Mouse (Mus musculus) layer of hippocampus, postnatal 14 days (tissue): ENCODE measurements around the gene Txlna. TPM values are rescaled to one million over a fixed set of nuclear protein-coding genes. Genes with fewer than 3 reads are reported as not detected.

Experiments used
- DNase-seq, 2 experiments: peaks; one replicate each; pipeline ENCODE4 v3.0.0; 2021 to 2022; ENCODE audit warnings: low spot score in 2 of 2, mixed read lengths in 1 of 2
- total RNA-seq, 2 experiments: library from RNA; stranded (reverse); gene quantifications; 2 replicates each; pipeline ENCODE4 v1.2.3; 2021

Txlna gene
- total RNA-seq, 2 experiments from 2014 or later: 39.8 to 46.9 TPM

GRCm38 (mm10) chr4:129625496-129625895 is 15.4 kb downstream of the Txlna start:
- DNase-seq: no peak

DNA sequence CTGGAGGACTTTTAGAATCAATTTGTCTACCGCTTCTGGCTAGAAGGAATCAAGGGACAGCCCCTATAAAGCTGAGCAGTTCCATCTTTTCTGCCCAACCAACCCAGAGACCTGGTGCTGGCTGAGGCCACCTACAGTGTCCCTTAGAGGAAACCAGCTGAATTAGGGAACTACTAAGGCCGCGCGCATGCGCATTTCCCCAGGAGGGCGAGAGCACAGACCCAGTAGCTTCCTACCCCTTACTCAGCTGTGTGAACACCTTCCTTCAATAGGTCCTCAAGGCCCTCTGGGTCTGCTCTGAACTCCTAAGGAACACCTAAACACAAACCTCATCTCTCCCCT is 15.9 kb downstream of the Txlna start:
- peak; percentile 60 to 74 for DNase-seq

- DNase-seq: peak; percentile 86 to 94
These were observed 16.4 kb downstream of the Txlna start for GRCm38 (mm10) chr4:129624281-129625028.

DNA sequence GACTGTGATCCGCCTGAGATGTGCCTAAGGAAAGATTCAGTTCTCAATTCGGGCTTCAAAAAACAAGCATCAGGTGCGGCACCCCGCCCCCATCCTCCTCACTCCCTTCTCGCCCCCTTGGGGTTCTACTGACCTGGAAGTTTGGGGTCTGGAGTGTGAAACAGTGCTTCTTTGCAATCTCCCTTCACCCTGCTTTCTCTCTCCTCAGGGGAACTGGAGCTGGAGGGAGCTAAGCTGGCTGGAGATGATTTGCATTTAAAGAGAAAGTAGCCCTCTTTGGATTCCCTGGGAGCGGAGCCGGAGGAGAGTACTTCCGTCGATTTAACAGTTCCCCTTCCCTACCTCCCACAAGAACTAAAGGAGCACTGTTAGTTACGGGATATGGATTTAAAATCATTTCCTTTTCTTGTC is 17.2 kb downstream of the Txlna start, which contains the start of gene Ccdc28b:
Ccdc28b (minus strand) TSS at position 267 of the 411 bp plus-strand sequence.
- peak; percentile 70 to 75 for DNase-seq

DNA sequence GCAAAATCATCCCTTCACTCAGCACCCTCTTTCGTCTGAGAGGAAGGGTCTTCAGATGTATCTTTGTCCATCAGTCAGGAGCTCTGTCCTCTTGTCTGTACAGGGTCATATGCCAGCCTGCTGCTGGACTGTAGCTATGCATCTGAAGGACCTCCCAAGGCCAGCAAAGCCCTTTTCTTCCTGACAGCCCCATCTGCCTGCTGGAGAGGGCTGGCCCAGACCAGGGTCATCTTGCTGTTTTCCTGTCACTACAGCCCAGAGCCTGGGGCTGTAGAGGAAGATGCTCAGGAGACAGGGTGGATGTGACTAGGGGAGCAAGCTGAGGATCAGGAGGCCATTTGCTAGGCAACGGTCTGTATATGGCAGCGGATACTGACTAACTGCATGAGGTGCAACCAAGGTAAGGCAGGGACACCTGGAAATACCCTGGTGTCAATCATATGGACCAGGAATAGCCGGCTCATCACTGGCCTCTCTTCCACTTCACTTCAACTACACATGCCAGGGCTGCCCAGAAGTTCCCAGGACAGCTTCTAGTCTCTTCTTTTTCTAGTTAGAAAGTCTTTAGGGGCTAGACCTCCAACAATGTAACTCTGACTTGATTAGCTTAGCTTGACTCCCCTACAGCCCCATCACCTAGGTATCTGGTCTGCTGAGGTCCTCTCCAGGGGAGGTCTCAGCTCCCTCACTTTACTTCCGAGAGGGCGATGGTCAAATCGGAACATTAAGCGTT is 17.9 kb downstream of the Txlna start:
- DNase-seq: no peak

DNA sequence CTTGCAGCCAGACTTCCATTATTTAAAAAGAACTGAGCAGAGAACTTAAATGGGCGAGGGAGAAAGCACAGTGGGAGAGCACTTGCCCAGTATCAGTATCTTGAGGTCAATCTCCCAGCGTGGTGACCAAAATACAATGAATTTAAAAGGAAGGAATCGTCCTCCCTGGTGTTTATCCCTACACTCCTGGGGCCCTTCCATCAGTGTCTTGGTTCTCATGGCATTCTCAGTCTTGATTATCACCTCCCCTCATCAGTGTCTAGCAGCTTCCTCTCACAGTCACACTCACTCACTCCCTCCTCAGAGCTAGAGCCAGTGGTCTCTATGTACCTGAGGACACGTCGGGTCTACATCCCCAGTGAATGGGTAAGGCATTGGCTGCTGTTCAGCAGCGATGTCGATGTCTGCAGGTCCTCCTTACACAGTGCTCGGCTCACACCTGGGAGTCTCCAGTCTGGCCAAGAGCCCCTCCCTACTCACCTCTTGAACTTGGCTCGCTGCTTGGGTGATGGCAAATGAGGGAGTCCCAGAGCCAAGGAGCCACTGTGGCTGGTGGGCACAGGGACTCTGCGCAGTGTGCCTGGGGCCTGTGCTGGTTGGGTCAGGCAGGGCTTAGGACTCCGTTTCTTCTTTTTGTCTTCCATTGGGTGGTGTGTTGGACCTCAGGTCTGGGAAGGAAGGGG is 18.6 kb downstream of the Txlna start:
- DNase-seq: no peak

DNA sequence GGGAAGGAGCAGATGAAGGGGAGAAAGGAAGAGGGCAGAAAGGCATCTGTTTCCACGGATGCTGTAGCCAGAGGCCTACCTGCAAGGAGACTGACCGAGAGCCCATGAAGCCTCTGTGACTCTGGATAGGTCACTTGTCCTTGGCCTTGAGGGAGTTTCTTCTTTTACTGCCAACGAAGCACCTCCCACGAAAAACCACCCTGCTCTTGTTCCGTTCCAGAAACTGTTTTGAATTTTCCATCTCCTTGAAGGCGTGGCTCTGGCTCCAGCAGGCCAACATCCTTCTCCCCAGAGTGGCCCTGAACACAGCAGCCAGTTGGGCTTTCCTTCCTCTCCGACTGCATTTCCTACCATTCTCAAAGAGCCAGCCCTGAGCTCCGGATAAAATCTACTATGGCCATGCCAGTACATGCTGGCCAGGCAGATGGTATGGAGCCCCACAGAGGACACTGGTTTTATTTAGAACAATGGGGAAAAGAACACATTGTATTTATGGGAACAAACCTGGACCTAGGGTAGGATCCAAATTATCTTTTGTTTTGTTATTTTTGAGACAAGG is 19.5 kb downstream of the Txlna start:
- DNase-seq: no peak

- no peak for DNase-seq
These were observed 20.2 kb downstream of the Txlna start for GRCm38 (mm10) chr4:129620419-129621282.

DNA sequence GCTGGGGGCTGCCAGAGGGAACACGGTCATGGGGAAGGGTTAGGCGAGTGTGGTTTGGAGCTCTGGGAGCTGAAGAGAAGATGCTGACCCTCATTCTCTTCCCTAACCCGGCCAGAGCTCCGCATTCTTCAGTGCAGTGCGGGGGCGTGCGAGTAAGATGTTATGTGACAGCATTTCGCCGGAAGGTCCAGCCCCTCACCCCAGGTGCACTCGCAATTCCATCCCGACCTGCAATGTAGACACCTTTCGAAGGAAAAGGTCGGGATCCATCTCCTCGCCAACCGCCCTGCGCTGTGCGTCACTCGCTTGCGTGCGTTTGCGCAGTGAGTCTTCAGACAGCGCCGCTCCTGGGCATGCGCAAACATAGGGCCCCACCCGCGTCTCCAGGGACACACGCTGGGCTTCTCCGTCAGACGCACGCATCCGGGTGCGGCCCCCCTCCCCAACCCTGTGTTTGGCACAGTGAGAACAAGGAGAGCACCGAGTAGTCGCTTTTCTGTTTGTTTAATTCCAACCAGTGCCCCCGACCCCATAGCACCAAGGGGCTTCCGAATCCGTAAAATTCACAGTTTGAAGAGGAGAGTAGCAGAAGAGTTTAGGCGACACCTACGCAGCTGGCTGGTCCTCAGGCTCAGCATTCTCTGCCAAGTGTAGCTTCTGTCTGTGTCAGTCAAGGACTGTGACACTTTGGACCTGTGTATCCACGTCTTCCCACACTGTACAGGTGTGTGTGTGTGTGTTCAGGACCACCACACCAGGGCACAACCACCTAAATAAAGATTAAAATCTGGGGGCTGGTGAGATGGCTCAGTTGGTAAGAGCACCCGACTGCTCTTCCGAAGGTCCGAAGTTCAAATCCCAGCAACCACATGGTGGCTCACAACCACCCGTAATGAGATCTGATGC is 21.8 kb downstream of the Txlna start, which contains the start of gene Iqcc:
Iqcc (minus strand) TSS at position 314 of the 906 bp plus-strand sequence.
- peak; percentile 94 to 97 for DNase-seq

DNA sequence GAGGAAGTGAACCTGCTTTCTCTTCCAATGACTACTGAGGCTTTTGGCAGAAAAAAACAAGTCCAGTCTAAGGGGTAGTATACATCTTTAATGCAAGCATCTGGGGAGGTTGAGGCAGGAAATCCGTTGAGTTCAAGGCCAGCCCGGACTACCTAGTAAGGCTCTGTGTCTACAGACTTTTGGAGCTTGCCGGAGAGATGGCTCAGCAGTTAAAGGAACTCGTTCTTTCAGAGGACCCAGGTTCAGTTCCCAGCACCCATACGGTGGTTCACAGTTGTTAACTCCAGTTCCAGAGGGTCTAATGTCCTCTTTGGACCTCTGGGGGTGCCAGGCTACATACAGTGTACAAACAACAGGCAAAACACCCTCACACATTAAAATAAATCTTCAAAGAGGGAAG is 22.8 kb downstream of the Txlna start:
- DNase-seq: no peak

GRCm38 (mm10) chr4:129617121-129617641 is 23.7 kb downstream of the Txlna start:
- DNase-seq: no peak

- DNase-seq: no peak
These were observed 24.2 kb downstream of the Txlna start for GRCm38 (mm10) chr4:129616631-129617030.

DNA sequence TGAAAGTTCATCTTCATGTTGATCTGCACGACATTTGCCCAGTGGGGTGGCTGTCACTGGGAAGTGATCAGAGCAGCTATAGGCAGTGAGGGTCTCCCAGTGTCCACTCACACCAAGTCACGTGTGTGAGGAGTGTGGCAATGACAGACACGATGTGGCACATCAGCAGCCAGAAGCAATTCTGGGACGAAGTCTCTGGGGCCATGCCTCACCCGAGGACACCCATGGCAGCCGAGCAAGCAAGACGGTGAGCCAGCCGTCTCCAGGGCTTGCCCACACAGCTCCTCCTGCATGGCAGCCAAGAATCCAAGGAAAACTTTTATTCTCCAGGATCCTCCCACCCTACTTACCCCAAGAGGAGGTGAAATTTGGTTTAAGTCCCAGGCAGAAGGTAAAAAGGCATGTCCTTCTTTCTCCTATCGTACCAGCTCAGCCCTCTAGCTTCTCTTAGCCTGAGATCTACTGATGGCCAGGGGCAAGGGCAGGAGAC is 25.0 kb downstream of the Txlna start:
- DNase-seq: no peak

GRCm38 (mm10) chr4:129614093-129614492 is 26.8 kb downstream of the Txlna start, which contains the start of gene Dcdc2b:
TSS of gene Dcdc2b (minus strand) at chr4:129614257.
- DNase-seq: no peak

DNA sequence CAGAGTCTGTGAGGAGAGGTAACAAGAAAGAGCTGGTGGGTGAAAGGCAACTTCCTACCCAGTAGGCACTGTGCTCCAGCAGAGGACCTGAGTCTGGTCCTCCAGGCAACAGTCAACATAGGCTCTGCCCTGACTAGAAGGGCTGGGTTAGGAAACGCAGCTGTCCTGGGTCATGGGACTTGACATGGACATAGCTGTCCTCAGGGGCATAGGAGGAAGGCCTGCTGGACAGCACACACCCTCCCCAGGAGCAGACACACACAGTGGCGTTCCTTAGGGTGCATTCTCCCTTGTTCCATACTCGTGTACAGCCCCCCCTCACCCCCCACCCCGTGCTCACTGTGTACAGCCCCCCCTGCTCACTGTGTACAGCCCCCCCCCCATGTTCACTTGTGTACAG is 30.4 kb downstream of the Txlna start:
- no peak for DNase-seq

DNA sequence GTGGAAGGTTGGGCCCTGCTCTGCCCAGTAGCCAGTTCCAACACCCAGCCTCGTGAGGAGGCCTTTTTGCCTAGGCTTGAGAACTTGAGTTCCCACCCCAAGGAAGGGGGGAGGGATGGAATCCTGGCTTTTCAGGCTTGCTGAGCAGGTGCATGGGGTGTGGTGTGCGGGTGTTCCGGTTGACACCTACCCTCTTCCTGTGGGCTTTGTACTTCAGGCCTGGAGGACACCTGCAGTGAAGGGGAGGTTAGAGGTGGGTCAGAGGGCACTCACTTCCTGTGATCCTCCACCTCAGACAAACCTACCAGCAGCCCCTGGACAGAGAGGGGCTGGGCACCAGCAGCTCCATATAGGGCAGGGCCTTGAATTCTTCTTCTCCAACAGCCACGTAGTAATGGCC is 30.8 kb downstream of the Txlna start:
- DNase-seq: no peak

DNA sequence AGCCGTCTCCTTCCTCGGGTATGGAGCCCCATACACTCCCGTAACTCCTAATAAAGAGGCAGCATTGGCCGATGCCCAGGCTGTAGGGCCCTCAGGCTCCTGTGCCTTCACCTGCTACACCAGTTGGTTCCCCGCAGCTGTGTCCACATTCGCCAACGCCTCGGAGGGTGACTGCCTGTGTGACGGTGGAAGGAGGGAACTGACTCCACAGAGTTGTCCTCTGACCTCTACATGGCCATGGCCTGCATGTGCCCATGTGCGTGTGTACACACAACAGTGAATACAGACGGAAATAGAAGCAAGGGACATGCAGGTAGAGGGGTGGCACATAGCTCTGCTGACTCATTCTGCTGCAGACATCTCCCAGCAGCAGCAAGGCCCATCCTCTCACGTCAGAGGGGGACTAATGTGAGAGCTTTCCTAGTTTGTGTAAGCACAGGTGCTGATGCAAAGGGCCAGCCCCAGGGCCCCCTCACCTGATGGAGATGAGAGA is 31.7 kb downstream of the Txlna start:
- DNase-seq: no peak

DNA sequence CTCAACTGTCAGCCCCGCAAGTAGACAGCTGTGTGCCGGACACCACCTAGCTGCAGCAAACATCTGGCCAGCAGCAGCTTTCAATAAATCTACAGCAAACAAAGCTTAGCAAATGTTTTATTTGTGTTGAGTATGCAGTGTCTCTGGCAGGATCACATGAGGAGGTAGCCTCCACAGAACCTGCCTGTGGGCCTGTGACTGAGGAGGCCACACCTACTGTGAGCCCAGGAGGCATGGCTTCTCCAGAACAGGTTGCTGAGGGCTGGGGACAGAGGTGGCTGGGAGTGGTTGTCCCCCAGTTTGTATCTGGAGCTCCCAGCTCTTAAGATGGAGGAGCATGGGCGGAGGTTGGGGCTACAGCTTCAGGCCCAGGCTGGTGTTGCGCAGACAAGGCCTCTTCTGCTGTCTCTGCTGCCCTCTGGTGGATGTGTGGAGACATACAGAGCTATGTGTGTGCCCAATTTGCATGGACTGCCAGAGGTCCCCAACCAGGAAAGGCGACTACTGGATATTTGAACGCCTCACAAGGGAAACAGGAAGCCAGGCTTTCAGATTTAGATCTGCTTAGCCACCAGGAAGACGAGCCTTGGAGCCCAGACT is 32.3 kb downstream of the Txlna start:
- peak; percentile 79 to 88 for DNase-seq
